Comparison of ENCODE assay signal across 19 mouse cellular contexts in genomic region chr10:70364976-70365345, GRCm38 (mm10).
"Had no signal": no experiment of that assay in that cellular context is flagged by ENCODE, and none has a peak within 500 bp of the region (broad histone marks: within the 10 kb centered on the region; RNA-seq: fewer than 3 reads in every experiment).

No protein-coding gene starts in this region.

- H3K4me3 ChIP-seq: lung, embryonic 15.5 days; midbrain, embryonic 10.5 days; midbrain, embryonic 12.5 days; myocyte; neural tube, embryonic 13.5 days; neural tube, embryonic 15.5 days had no signal

- H3K4me2 ChIP-seq: lung, embryonic 15.5 days; midbrain, embryonic 12.5 days; neural tube, embryonic 13.5 days; neural tube, embryonic 15.5 days had no signal

- H3K9ac ChIP-seq: lung, embryonic 15.5 days; midbrain, embryonic 12.5 days; neural tube, embryonic 13.5 days; neural tube, embryonic 15.5 days had no signal

- H3K27me3 ChIP-seq: lung, embryonic 15.5 days; midbrain, embryonic 12.5 days; neural tube, embryonic 13.5 days; neural tube, embryonic 15.5 days had no signal

- H3K9me3 ChIP-seq: lung, embryonic 15.5 days; midbrain, embryonic 10.5 days; midbrain, embryonic 12.5 days; neural tube, embryonic 13.5 days; neural tube, embryonic 15.5 days had no signal

- DNase-seq: lung, adult 2 months; lung, postnatal 4 days; midbrain, embryonic 14.5 days; retina, postnatal 1 day; right cerebral cortex, adult 18-20 months; right cerebral cortex, postnatal 25 days; right cerebral cortex, postnatal 4 days; spleen, adult 18-20 months; thymus, adult 18-20 months; thymus, postnatal 14 days; thymus, postnatal 36 days had no signal

- H3K36me3 ChIP-seq: lung, embryonic 15.5 days; midbrain, embryonic 10.5 days; midbrain, embryonic 12.5 days; neural tube, embryonic 13.5 days; neural tube, embryonic 15.5 days had no signal

- H3K27ac ChIP-seq: lung, embryonic 15.5 days; midbrain, embryonic 10.5 days; midbrain, embryonic 12.5 days; neural tube, embryonic 13.5 days; neural tube, embryonic 15.5 days had no signal

- ATAC-seq: lung, postnatal 0 days; midbrain, embryonic 16.5 days had no signal
